In genomic region chr9:3569952-3570351, GRCm38 (mm10) we compare ENCODE assay signal across 32 mouse cellular contexts. TPM values are rescaled to one million over a fixed set of nuclear protein-coding genes. Genes with fewer than 3 reads are reported as not detected.
"Had no signal": no experiment of that assay in that cellular context is flagged by ENCODE, and none has a peak within 500 bp of the region (broad histone marks: within the 10 kb centered on the region; RNA-seq: fewer than 3 reads in every experiment).

No protein-coding gene starts in this region.

- H3K36me3 ChIP-seq: limb, embryonic 10.5 days; limb, embryonic 12.5 days; limb, embryonic 13.5 days; limb, embryonic 15.5 days; liver, embryonic 12.5 days; liver, embryonic 13.5 days; liver, embryonic 15.5 days; lung, embryonic 15.5 days; midbrain, embryonic 10.5 days; midbrain, embryonic 12.5 days; midbrain, embryonic 13.5 days; midbrain, embryonic 15.5 days; neural tube, embryonic 12.5 days had no signal

- DNase-seq: left cerebral cortex, postnatal 4 days; liver; liver, embryonic 13.5 days; liver, postnatal 0 days; lung, adult 18-20 months; lung, adult 2 months; lung, embryonic 14.5 days; lung, postnatal 10 days; lung, postnatal 14 days; lung, postnatal 36 days; lung, postnatal 4 days; midbrain, embryonic 14.5 days had no signal

- H3K9me3 ChIP-seq: limb, embryonic 10.5 days; limb, embryonic 12.5 days; limb, embryonic 15.5 days; liver, embryonic 12.5 days; liver, embryonic 13.5 days; liver, embryonic 15.5 days; lung, embryonic 15.5 days; megakaryocyte, embryonic 14.5 days; midbrain, embryonic 12.5 days; midbrain, embryonic 13.5 days; midbrain, embryonic 15.5 days; neural tube, embryonic 12.5 days had no signal

- H3K27me3 ChIP-seq: limb, embryonic 12.5 days; limb, embryonic 13.5 days; limb, embryonic 15.5 days; liver, embryonic 12.5 days; liver, embryonic 13.5 days; liver, embryonic 15.5 days; lung, embryonic 15.5 days; megakaryocyte, embryonic 14.5 days; midbrain, embryonic 12.5 days; midbrain, embryonic 13.5 days; midbrain, embryonic 15.5 days; neural tube, embryonic 12.5 days had no signal

- H3K4me3 ChIP-seq: limb, embryonic 10.5 days; limb, embryonic 12.5 days; limb, embryonic 13.5 days; limb, embryonic 15.5 days; liver, embryonic 12.5 days; liver, embryonic 13.5 days; liver, embryonic 15.5 days; lung, embryonic 15.5 days; megakaryocyte, embryonic 14.5 days; midbrain, embryonic 10.5 days; midbrain, embryonic 12.5 days; midbrain, embryonic 13.5 days; midbrain, embryonic 15.5 days; myocyte; neural tube, embryonic 12.5 days had no signal

- H3K4me1 ChIP-seq: limb, embryonic 10.5 days; limb, embryonic 12.5 days; limb, embryonic 13.5 days; limb, embryonic 15.5 days; liver, embryonic 12.5 days; liver, embryonic 13.5 days; liver, embryonic 15.5 days; lung, embryonic 15.5 days; megakaryocyte, embryonic 14.5 days; midbrain, embryonic 10.5 days; midbrain, embryonic 12.5 days; midbrain, embryonic 13.5 days; midbrain, embryonic 15.5 days; neural tube, embryonic 12.5 days had no signal

- H3K27ac ChIP-seq: limb, embryonic 10.5 days; limb, embryonic 12.5 days; limb, embryonic 13.5 days; limb, embryonic 15.5 days; liver, embryonic 12.5 days; liver, embryonic 13.5 days; liver, embryonic 14.5 days; liver, embryonic 15.5 days; lung, embryonic 15.5 days; macrophage; midbrain, embryonic 10.5 days; midbrain, embryonic 12.5 days; midbrain, embryonic 13.5 days; midbrain, embryonic 15.5 days; neural tube, embryonic 12.5 days had no signal

- H3K9ac ChIP-seq: limb, embryonic 12.5 days; limb, embryonic 13.5 days; limb, embryonic 15.5 days; liver, embryonic 12.5 days; liver, embryonic 13.5 days; liver, embryonic 14.5 days; liver, embryonic 15.5 days; liver, postnatal 0 days; lung, embryonic 14.5 days; lung, embryonic 15.5 days; midbrain, embryonic 12.5 days; midbrain, embryonic 13.5 days; midbrain, embryonic 15.5 days; neural tube, embryonic 12.5 days had no signal

RNA-seq across cellular contexts. Expression of gene Gucy1a2, which starts 37.4 kb away (rescaled TPM):
- total RNA-seq: megakaryocyte progenitor cell, adult 5-6 weeks; megakaryocyte, adult 5-6 weeks; megakaryocyte-erythroid progenitor cell, adult 5-6 weeks; monocyte, adult 5-6 weeks had no signal
- polyA plus RNA-seq: macrophage, myocyte had no signal
